Mouse (Mus musculus) spleen, embryonic (tissue): ENCODE data around the gene Itgav.

Experiments used
- CTCF ChIA-PET: fragments of 350-600 bp; sonication (Branson Sonifier 250); formaldehyde crosslinking; loops from one replicate; lab custom pipeline; 2022; lab: Charles Lee

The Itgav gene

GRCm38 (mm10) chr2:83812483-83813272 lies 88.5 kb downstream of the Itgav start, which contains the start of gene Fam171b:
Gene Fam171b, plus strand, starts transcription at chr2:83812636.
- CTCF ChIA-PET: interaction anchor here (0.6 kb wide), 1 partner anchor 19 kb away, joined by 3 read pairs; no protein-coding TSS in a partner anchor

DNA sequence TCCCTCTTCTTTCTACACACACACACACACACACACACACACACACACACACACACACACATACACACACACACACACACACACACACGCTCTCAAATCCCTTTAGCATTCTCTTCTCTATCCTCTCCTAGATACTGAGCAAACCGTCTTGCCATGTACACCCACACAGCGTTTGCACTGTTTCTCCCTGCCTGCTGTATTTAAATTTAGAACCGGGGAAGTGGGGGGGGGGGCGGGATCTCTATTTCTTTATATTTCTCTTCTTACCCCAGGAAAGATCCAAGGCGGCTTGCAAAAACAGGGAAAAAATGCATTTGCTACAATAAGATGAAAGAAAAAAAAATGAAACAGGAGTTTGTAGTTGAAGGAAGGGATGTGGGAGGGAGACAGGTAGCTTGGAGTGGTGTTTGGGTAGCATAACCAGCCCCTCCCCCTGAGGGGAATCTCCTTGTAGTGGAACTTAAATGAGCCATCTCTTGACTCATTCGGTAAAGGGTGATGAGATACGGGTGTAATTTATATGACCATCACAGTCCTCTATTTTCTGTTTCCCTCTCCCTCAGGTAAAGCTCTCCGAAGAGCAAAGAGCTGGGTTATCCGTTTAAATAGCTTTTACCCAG lies 89.2 kb downstream of the Itgav start:
- CTCF ChIA-PET: interaction anchor here (0.6 to 0.7 kb wide), 2 partner anchors 20 to 128 kb away, joined by 3 to 16 read pairs; partner anchors contain the start of gene Zswim2

GRCm38 (mm10) chr2:83814009-83814408 lies 89.8 kb downstream of the Itgav start:
- CTCF ChIA-PET: interaction anchor here (0.7 kb wide), 1 partner anchor 127 kb away, joined by 16 read pairs; the partner anchor contains the start of gene Zswim2

DNA sequence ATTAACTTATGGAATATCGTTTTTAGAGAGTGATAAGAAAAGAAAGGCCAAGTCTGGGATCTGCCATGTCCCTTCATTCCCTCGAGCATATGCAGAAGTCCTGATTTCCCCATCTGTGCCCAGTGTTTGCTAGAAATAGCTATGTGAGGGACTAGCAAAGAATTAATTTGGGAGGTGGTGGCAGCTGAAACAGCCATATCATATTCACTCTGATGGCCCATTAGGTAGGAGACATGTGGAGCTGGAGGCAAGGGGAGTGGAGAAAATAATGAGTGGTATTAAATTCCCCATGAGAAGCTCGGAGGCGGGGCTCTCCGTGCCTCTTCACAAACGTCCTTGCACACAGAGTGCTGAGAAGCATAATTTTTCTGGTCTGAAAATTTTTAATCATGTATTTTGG lies 92.0 kb downstream of the Itgav start:
- CTCF ChIA-PET: no interaction called here

GRCm38 (mm10) chr2:83825161-83825560 lies 101.0 kb downstream of the Itgav start:
- CTCF ChIA-PET: no interaction called here

DNA sequence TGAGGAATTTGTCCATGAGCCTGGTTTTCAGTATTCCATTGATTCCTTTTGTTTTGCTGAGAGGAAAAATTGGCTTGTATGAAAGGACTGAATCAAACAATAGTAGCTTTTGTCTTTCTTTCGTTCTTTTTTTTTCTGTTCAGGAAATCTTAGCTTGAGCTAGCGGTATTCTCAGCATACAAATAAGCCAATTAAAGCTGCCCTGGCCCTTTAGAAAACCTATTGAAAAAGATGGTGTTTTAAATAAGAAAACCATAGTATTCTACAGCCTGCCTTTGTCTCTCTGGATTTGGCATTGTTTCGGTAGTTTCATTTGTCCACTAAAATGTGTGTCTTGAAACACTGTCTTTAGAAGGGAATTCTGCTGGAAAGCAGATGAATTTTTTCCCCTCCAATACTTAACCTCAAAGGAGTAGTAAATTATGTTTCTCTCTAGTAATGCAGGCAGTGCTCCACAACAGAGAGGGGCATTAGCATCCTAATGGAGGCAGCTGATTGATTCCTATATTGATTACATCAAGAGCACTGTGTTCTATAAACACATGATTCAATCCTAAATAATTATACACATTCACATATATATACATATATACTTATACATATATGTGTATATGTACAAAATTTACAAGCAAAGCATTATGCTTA lies 104.8 kb downstream of the Itgav start:
- CTCF ChIA-PET: no interaction called here

GRCm38 (mm10) chr2:83832903-83833302 lies 108.7 kb downstream of the Itgav start:
- CTCF ChIA-PET: no interaction called here

- CTCF ChIA-PET: no interaction called here
Measured at GRCm38 (mm10) chr2:83835313-83836070, 111.3 kb downstream of the Itgav start.

DNA sequence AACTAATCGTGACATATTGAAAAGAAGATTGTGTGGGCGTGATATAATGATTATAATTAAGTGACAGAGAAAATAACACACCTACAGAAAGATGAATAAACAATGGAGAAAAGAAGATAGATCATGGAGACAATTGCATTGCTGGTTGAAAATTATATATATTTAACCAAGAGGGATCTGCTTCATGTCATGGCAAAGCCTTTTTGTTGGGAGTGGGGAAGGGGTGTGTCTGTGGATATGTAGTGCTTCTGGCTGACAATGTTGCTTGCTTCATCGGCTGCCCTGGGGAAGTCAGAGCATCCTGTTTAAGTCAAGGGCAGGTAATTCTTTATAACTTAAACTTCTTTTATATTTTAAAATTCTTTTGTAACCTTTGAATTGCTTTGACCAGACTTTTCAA lies 124.3 kb downstream of the Itgav start:
- CTCF ChIA-PET: no interaction called here

DNA sequence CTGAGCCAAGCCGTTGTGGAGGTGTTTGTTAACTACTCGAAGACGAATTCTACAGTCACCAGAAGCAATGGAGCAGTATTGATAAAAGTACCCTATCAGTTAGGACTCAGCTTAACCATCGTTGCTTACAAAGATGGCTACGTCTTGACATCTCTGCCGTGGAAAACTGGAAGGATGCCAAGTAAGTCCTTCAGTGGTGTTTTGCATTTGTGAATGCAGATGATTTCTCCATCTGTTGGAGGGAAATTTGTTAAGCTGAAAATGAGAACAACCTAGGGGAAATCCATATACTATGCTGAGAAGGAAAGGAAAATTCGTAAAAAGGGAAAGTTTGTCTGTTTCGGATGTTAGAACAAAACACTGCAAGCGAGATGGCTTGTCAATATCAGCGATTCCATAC lies 129.2 kb downstream of the Itgav start:
- CTCF ChIA-PET: no interaction called here

GRCm38 (mm10) chr2:83856236-83856635 lies 132.0 kb downstream of the Itgav start:
- CTCF ChIA-PET: no interaction called here
